Mouse (Mus musculus): Measurements from ENCODE around the gene Gm9958. TPM values are rescaled to one million over a fixed set of nuclear protein-coding genes. Genes with fewer than 3 reads are reported as not detected.
A peak's percentile ranks its signal among the peaks of the same experiment; 100 is the strongest.

Gm9958 gene
- total and polyA plus RNA-seq, 3 experiments: 0.77 to 1.6 TPM; not detected in 1

- DNase-seq (ENCODE audit: low read depth, low spot score): peak; percentile 86
- peak overlapping the region; percentile 83; the same call in 1 of the 2 replicates for H3K27ac ChIP-seq (ENCODE audit: control insufficient read depth, low read depth, low read length)
- H3K4me3 ChIP-seq (ENCODE audit: control insufficient read depth in 1 of 2, insufficient read depth in 1 of 2, low read depth in 2 of 2, low read length in 2 of 2): peak overlapping the region; percentile 85 to 99
- peaks cover 2 to 4% of the 10 kb centered on the region in 2 experiments; a peak in 2 of 4 replicates for H3K4me1 ChIP-seq (ENCODE audit: control insufficient read depth in 1 of 2, insufficient read depth in 2 of 2, low read length in 2 of 2)
- H3K9ac ChIP-seq (ENCODE audit: control insufficient read depth, low read depth, low read length, poor library complexity, severe bottlenecking): peak overlapping the region; percentile 99
- peaks cover 24 to 38% of the 10 kb centered on the region in 2 experiments for H3K36me3 ChIP-seq (ENCODE audit: control insufficient read depth in 1 of 2, insufficient read depth in 2 of 2, low read length in 2 of 2)
- TF ChIP-seq SMC3 (IDR thresholded peaks at IDR 0.05; ENCODE audit: low read depth, low read length) (peak; percentile 54), ETS1 (IDR thresholded peaks at IDR 0.05; ENCODE audit: low read depth, low read length) (peak; percentile 49; the same call in 1 of the 2 replicates), MAX (IDR thresholded peaks at IDR 0.05; ENCODE audit: low read length) (no peak), MYC (IDR thresholded peaks at IDR 0.05; ENCODE audit: low read depth, low read length) (peak; percentile 56; the same call in 1 of the 2 replicates), SIN3A (IDR thresholded peaks at IDR 0.05; ENCODE audit: low read length) (peak; percentile 92), TBP (IDR thresholded peaks at IDR 0.05; ENCODE audit: low read depth, low read length) (no peak), RAD21 (IDR thresholded peaks at IDR 0.05; ENCODE audit: low read depth, low read length) (peak; percentile 58), ZC3H11A (IDR thresholded peaks at IDR 0.05; ENCODE audit: low read depth, low read length) (peak; percentile 46), HCFC1 (IDR thresholded peaks at IDR 0.05; ENCODE audit: low read depth, low read length) (peak; percentile 44; the same call in 1 of the 2 replicates), TCF12 (IDR thresholded peaks at IDR 0.05; ENCODE audit: low read depth, low read length) (no peak), RCOR1 (IDR thresholded peaks at IDR 0.05; ENCODE audit: low read depth, low read length) (0 out of 2 replicates have a peak, but pooled peaks have one; percentile 13), GATA1 (IDR thresholded peaks at IDR 0.05; ENCODE audit: low read depth, low read length) (peak; percentile 40; the same call in 1 of the 2 replicates), EP300 (IDR thresholded peaks at IDR 0.05; ENCODE audit: low read depth in 1 of 2, low read length in 2 of 2) (no peak), CTCF (IDR thresholded peaks at IDR 0.05 in 2 of 3, conservative IDR thresholded peaks at IDR 0.05 in 1 of 3; ENCODE audit: control insufficient read depth in 1 of 3, insufficient read depth in 1 of 3, low read depth in 2 of 3, low read length in 3 of 3, poor library complexity in 1 of 3, severe bottlenecking in 1 of 3) (peak in 2 of 3 experiments; percentile 51 to 76; a peak in 3 of 6 replicates), BHLHE40 (IDR thresholded peaks at IDR 0.05; ENCODE audit: borderline replicate concordance, low read depth, low read length) (0 out of 2 replicates have a peak, but pooled peaks have one; percentile 26), CHD1 (IDR thresholded peaks at IDR 0.05; ENCODE audit: low read depth, low read length) (0 out of 2 replicates have a peak, but pooled peaks have one; percentile 28), MXI1 (IDR thresholded peaks at IDR 0.05; ENCODE audit: low read depth, low read length) (peak; percentile 70)
- peaks cover 61% of the 10 kb centered on the region for H3K79me2 ChIP-seq (ENCODE audit: control insufficient read depth, insufficient read depth, low read length, poor library complexity)
- H3K9me3 ChIP-seq (replicated peaks; ENCODE audit: insufficient read depth, low read length): no peaks in the 10 kb centered on the region
- H3K27me3 ChIP-seq (ENCODE audit: control insufficient read depth in 1 of 2, insufficient read depth in 2 of 2, low read length in 2 of 2): no peaks in the 10 kb centered on the region
These were observed 2.5 kb upstream of the Gm9958 start for GRCm38 (mm10) chr5:90364526-90364925.

GRCm38 (mm10) chr5:90365141-90365951 lies 1.7 kb upstream of the Gm9958 start:
- Histone ChIP-seq H3K79me2 (ENCODE audit: control insufficient read depth, insufficient read depth, low read length, poor library complexity) (peaks cover 55% of the 10 kb centered on the region), H3K4me1 (ENCODE audit: control insufficient read depth in 1 of 2, insufficient read depth in 2 of 2, low read length in 2 of 2) (peaks cover 1 to 4% of the 10 kb centered on the region in 2 experiments; a peak in 2 of 4 replicates), H3K9ac (ENCODE audit: control insufficient read depth, low read depth, low read length, poor library complexity, severe bottlenecking) (peak overlapping the region; percentile 99), H3K27me3 (ENCODE audit: control insufficient read depth in 1 of 2, insufficient read depth in 2 of 2, low read length in 2 of 2) (no peaks in the 10 kb centered on the region), H3K36me3 (ENCODE audit: control insufficient read depth in 1 of 2, insufficient read depth in 2 of 2, low read length in 2 of 2) (peaks cover 17 to 38% of the 10 kb centered on the region in 2 experiments), H3K4me3 (ENCODE audit: control insufficient read depth in 1 of 2, insufficient read depth in 1 of 2, low read depth in 2 of 2, low read length in 2 of 2) (peak overlapping the region; percentile 85 to 99), H3K9me3 (replicated peaks; ENCODE audit: insufficient read depth, low read length) (no peaks in the 10 kb centered on the region), H3K27ac (ENCODE audit: control insufficient read depth, low read depth, low read length) (peak overlapping the region; percentile 83)
- DNase-seq (ENCODE audit: low read depth, low spot score): peak; percentile 71
- peak; percentile 42; the same call in 1 of the 2 replicates for TF ChIP-seq TBP (IDR thresholded peaks at IDR 0.05; ENCODE audit: low read depth, low read length)
- TF ChIP-seq MAX (IDR thresholded peaks at IDR 0.05; ENCODE audit: low read length): no peak
- 0 out of 2 replicates have a peak, but pooled peaks have one; percentile 5 for TF ChIP-seq CHD1 (IDR thresholded peaks at IDR 0.05; ENCODE audit: low read depth, low read length)
- TF ChIP-seq KAT2A (conservative IDR thresholded peaks at IDR 0.05; ENCODE audit: low read depth, low read length): no peak
- peak; percentile 16 for TF ChIP-seq MAZ (IDR thresholded peaks at IDR 0.05; ENCODE audit: low read depth, low read length)
- TF ChIP-seq POLR2A (IDR thresholded peaks at IDR 0.05; ENCODE audit: control insufficient read depth in 1 of 2, insufficient read depth in 1 of 2, low read depth in 1 of 2, low read length in 2 of 2, poor library complexity in 1 of 2): peak; percentile 15 to 57; a peak in 3 of 4 replicates
- 0 out of 2 replicates have a peak, but pooled peaks have one; percentile 7 for TF ChIP-seq TCF12 (IDR thresholded peaks at IDR 0.05; ENCODE audit: low read depth, low read length)
- peak; percentile 70 for TF ChIP-seq MXI1 (IDR thresholded peaks at IDR 0.05; ENCODE audit: low read depth, low read length)
- peak; percentile 12; the same call in 1 of the 2 replicates for TF ChIP-seq NELFE (IDR thresholded peaks at IDR 0.05; ENCODE audit: low read depth, low read length)
